Mouse (Mus musculus): ENCODE results near the gene Fam78a. TPM values are rescaled to one million over a fixed set of nuclear protein-coding genes. Genes with fewer than 3 reads are reported as not detected.

The Fam78a gene
- polyA plus RNA-seq, 1 experiment from 2014 or later = 1.7 TPM

GRCm38 (mm10) chr2:32029636-32030035, 55.0 kb downstream of the Fam78a start:
- Histone ChIP-seq H3K27ac (ENCODE audit: low read depth, low read length) (no peak overlapping the region), H3K27me3 (ENCODE audit: control insufficient read depth, insufficient read depth, low read length) (no peaks in the 10 kb centered on the region), H3K36me3 (ENCODE audit: control insufficient read depth, insufficient read depth, low read length) (peaks cover 84% of the 10 kb centered on the region), H3K9me3 (ENCODE audit: control insufficient read depth, low read length) (no peaks in the 10 kb centered on the region), H3K9ac (ENCODE audit: low read depth, low read length) (no peak overlapping the region), H3K4me1 (ENCODE audit: control insufficient read depth, insufficient read depth, low read length) (no peaks in the 10 kb centered on the region), H3K4me3 (ENCODE audit: low read length) (no peak overlapping the region), H3K4me2 (replicated peaks; ENCODE audit: low read depth, low read length) (no peak overlapping the region)
- WGBS = 83% methylated on average over 3 of the region's 3 CpGs
- no peak for ATAC-seq (ENCODE audit: low FRiP score, low TSS enrichment)

GRCm38 (mm10) chr2:32024372-32024771, 60.3 kb downstream of the Fam78a start:
- ATAC-seq (ENCODE audit: low FRiP score, low TSS enrichment) = no peak
- no peak overlapping the region for H3K27ac ChIP-seq (ENCODE audit: low read depth, low read length)
- H3K4me3 ChIP-seq (ENCODE audit: low read length) = no peak overlapping the region
- H3K27me3 ChIP-seq (ENCODE audit: control insufficient read depth, insufficient read depth, low read length) = no peaks in the 10 kb centered on the region
- H3K36me3 ChIP-seq (ENCODE audit: control insufficient read depth, insufficient read depth, low read length) = peaks cover 84% of the 10 kb centered on the region
- no peak overlapping the region for H3K4me2 ChIP-seq (replicated peaks; ENCODE audit: low read depth, low read length)
- no peaks in the 10 kb centered on the region for H3K4me1 ChIP-seq (ENCODE audit: control insufficient read depth, insufficient read depth, low read length)
- H3K9me3 ChIP-seq (ENCODE audit: control insufficient read depth, low read length) = no peaks in the 10 kb centered on the region
- no peak overlapping the region for H3K9ac ChIP-seq (ENCODE audit: low read depth, low read length)
- WGBS = 92% methylated on average over 4 of the region's 4 CpGs

DNA sequence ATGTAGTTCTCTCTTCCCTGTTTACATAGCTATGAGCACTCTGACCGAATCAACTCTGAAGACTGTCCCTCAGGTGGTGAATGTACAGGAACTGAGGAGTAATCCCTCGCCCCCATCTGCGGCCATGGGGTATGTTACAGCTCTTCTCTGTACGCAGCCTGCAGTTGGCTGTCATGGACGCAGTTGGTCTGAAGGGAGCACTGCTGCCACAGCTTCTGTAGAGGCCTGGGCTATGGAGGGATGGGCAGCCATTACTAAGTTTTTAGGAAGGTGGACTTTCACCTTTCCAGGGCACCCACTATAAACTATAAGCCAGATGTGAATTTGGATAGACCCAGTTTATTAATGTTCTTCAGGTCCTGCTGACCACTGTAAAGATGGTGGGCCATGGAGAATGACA, 64.4 kb downstream of the Fam78a start:
- Histone ChIP-seq H3K36me3 (ENCODE audit: control insufficient read depth, insufficient read depth, low read length) (peaks cover 89% of the 10 kb centered on the region), H3K9ac (ENCODE audit: low read depth, low read length) (no peak overlapping the region)

DNA sequence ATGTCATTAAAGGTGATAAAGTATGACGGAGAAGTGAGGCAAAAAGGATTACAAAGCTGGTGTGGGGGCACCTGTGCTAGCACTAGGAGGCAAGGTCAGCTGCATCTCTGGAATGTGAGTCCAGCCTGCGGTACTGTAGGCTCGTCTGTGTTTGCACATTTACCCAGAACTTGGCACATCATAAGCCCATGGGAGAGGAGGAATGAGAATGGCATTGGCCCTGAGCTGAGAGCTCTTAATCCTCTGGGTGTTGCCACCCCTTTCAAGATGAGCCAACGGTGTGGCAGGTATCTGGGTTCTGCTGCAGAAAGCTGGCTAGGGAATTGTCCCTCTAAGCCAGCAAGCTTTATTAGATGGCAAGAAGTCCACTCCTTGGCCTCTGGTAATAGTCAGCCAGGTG, 65.0 kb downstream of the Fam78a start:
- H3K27ac ChIP-seq (ENCODE audit: low read depth, low read length) = no peak overlapping the region
- H3K36me3 ChIP-seq (ENCODE audit: control insufficient read depth, insufficient read depth, low read length) = peaks cover 88% of the 10 kb centered on the region
- H3K27me3 ChIP-seq (ENCODE audit: control insufficient read depth, insufficient read depth, low read length) = no peaks in the 10 kb centered on the region
- no peak for ATAC-seq (ENCODE audit: low FRiP score, low TSS enrichment)
- no peaks in the 10 kb centered on the region for H3K4me1 ChIP-seq (ENCODE audit: control insufficient read depth, insufficient read depth, low read length)
- no peaks in the 10 kb centered on the region for H3K9me3 ChIP-seq (ENCODE audit: control insufficient read depth, low read length)
- no peak overlapping the region for H3K4me2 ChIP-seq (replicated peaks; ENCODE audit: low read depth, low read length)
- no peak overlapping the region for H3K4me3 ChIP-seq (ENCODE audit: low read length)
- no peak overlapping the region for H3K9ac ChIP-seq (ENCODE audit: low read depth, low read length)
- WGBS = 73% methylated on average over 4 of the region's 4 CpGs

More for the DNA sequence above, 64.4 kb downstream of the Fam78a start:
- Histone ChIP-seq H3K9me3 (ENCODE audit: control insufficient read depth, low read length) (no peaks in the 10 kb centered on the region), H3K4me3 (ENCODE audit: low read length) (no peak overlapping the region), H3K27me3 (ENCODE audit: control insufficient read depth, insufficient read depth, low read length) (no peaks in the 10 kb centered on the region), H3K4me1 (ENCODE audit: control insufficient read depth, insufficient read depth, low read length) (no peaks in the 10 kb centered on the region), H3K27ac (ENCODE audit: low read depth, low read length) (no peak overlapping the region), H3K4me2 (replicated peaks; ENCODE audit: low read depth, low read length) (no peak overlapping the region)
- WGBS = 94% methylated on average over 5 of the region's 5 CpGs
- no peak for ATAC-seq (ENCODE audit: low FRiP score, low TSS enrichment)

DNA sequence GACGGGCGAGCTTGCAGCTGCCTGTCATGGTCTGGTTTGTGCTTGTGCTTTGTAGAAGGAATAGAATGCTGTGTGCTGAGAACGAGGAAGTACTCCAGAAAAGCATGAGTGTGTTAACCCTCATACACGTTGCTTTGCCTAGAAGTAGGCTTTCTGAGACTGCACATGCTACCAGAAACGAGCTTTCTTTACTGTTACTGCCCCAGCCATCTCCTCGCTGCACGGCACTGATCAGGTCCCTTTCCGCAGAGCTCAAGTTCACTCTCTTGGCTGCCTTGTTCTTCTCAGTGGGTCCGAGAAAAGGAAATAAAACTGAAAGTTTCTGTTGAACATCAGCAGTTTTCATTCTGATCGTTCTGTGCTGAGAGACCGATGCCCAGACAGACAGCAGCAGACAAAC, 75.9 kb downstream of the Fam78a start:
- 91% methylated on average over 11 of the region's 11 CpGs for WGBS
- peaks cover 87% of the 10 kb centered on the region for H3K36me3 ChIP-seq (ENCODE audit: control insufficient read depth, insufficient read depth, low read length)
- H3K27me3 ChIP-seq (ENCODE audit: control insufficient read depth, insufficient read depth, low read length) = no peaks in the 10 kb centered on the region
- ATAC-seq (ENCODE audit: low FRiP score, low TSS enrichment) = no peak
- no peak overlapping the region for H3K4me2 ChIP-seq (replicated peaks; ENCODE audit: low read depth, low read length)
- no peak overlapping the region for H3K4me3 ChIP-seq (ENCODE audit: low read length)
- H3K9ac ChIP-seq (ENCODE audit: low read depth, low read length) = no peak overlapping the region
- H3K4me1 ChIP-seq (ENCODE audit: control insufficient read depth, insufficient read depth, low read length) = no peaks in the 10 kb centered on the region
- H3K9me3 ChIP-seq (ENCODE audit: control insufficient read depth, low read length) = no peaks in the 10 kb centered on the region
- no peak overlapping the region for H3K27ac ChIP-seq (ENCODE audit: low read depth, low read length)

- Histone ChIP-seq H3K4me2 (replicated peaks; ENCODE audit: low read depth, low read length) (no peak overlapping the region), H3K9ac (ENCODE audit: low read depth, low read length) (no peak overlapping the region), H3K36me3 (ENCODE audit: control insufficient read depth, insufficient read depth, low read length) (peaks cover 89% of the 10 kb centered on the region), H3K9me3 (ENCODE audit: control insufficient read depth, low read length) (no peaks in the 10 kb centered on the region), H3K4me3 (ENCODE audit: low read length) (no peak overlapping the region), H3K4me1 (ENCODE audit: control insufficient read depth, insufficient read depth, low read length) (no peaks in the 10 kb centered on the region), H3K27ac (ENCODE audit: low read depth, low read length) (no peak overlapping the region), H3K27me3 (ENCODE audit: control insufficient read depth, insufficient read depth, low read length) (no peaks in the 10 kb centered on the region)
- ATAC-seq (ENCODE audit: low FRiP score, low TSS enrichment) = no peak
- 96% methylated on average over 2 of the region's 2 CpGs for WGBS
Measured at GRCm38 (mm10) chr2:32008311-32008710, 76.3 kb downstream of the Fam78a start.

Small RNA genes within 50 kb of the gene (microRNA-seq; reads per million reads assigned to microRNA genes)
- 0.63 reads per million for gene Mir7674

Other genes starting within 250 kb of the Fam78a start
- 1.1 TPM in 2 replicates for gene Fibcd1, start 238.9 kb downstream of the Fam78a start, polyA plus RNA-seq (2014; fragmentation: Nextera tagmentation; extraction: Ambion mirVana)
- 2.0 and 3.6 TPM in 2 replicates for gene Lamc3, start 197.6 kb downstream of the Fam78a start, polyA plus RNA-seq (2014; fragmentation: Nextera tagmentation; extraction: Ambion mirVana)
- 55.8 and 72.1 TPM in 2 replicates for gene Aif1l, start 134.7 kb downstream of the Fam78a start, polyA plus RNA-seq (2014; fragmentation: Nextera tagmentation; extraction: Ambion mirVana)
- 79.4 and 97.4 TPM in 2 replicates for gene Nup214, start 110.4 kb downstream of the Fam78a start, polyA plus RNA-seq (2014; fragmentation: Nextera tagmentation; extraction: Ambion mirVana)
- gene Plpp7, start 10.7 kb upstream of the Fam78a start, polyA plus RNA-seq (2014; fragmentation: Nextera tagmentation; extraction: Ambion mirVana) = 4.0 and 5.5 TPM in 2 replicates
- 65.8 and 73.1 TPM in 2 replicates for gene Prrc2b, start 66.2 kb upstream of the Fam78a start, polyA plus RNA-seq (2014; fragmentation: Nextera tagmentation; extraction: Ambion mirVana)
- 22.3 and 24.4 TPM in 2 replicates for gene Pomt1, start 151.7 kb upstream of the Fam78a start, polyA plus RNA-seq (2014; fragmentation: Nextera tagmentation; extraction: Ambion mirVana)
- 64.1 and 64.3 TPM in 2 replicates for gene Uck1, start 175.3 kb upstream of the Fam78a start, polyA plus RNA-seq (2014; fragmentation: Nextera tagmentation; extraction: Ambion mirVana)
- 12.4 and 21.3 TPM in 2 replicates for gene Golga2, start 202.5 kb upstream of the Fam78a start, polyA plus RNA-seq (2014; fragmentation: Nextera tagmentation; extraction: Ambion mirVana)
- 142 and 529 TPM in 2 replicates for gene Swi5, start 203.2 kb upstream of the Fam78a start, polyA plus RNA-seq (2014; fragmentation: Nextera tagmentation; extraction: Ambion mirVana)